Mouse (Mus musculus) E14TG2a.4 (cell line): Measurements from ENCODE around the gene Foxp2.

Source experiments
- CTCF ChIP-seq: conservative IDR thresholded peaks from 2 replicates; pipeline ENCODE4 v1.5.1; 2014; ENCODE audit warnings: low read length
- NANOG ChIP-seq: IDR thresholded peaks from 2 replicates; pipeline ENCODE4 v1.6.1; 2014; ENCODE audit warnings: borderline replicate concordance, low read length, mixed read lengths

DNA sequence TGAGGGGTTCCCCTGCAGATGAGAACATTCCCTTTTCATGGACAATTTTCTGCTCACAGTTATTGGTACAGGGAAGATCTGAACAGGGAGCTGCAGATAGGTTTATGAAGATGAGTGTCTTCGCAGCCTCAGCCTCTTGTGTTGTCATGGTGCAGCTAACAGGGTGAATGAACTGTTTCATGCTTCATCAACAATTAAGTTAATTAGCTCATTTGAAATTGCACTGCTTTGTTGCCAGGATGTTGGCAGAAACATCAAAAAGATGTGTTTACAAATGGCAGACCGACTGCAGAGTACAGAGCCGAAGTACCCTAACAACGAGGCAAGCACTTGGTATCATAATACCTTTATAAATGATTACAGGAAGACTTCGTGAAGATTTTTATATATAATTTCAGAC is 496.3 kb downstream of the Foxp2 start:
- TF ChIP-seq CTCF = no peak
- TF ChIP-seq NANOG = no peak
